Mouse (Mus musculus): ENCODE measurements around the gene Galnt6. TPM values are rescaled to one million over a fixed set of nuclear protein-coding genes. Genes with fewer than 3 reads are reported as not detected.
A peak's percentile ranks its signal among the peaks of the same experiment; 100 is the strongest.

Gene Galnt6
- polyA plus RNA-seq, 1 experiment: 0.22 TPM

DNA sequence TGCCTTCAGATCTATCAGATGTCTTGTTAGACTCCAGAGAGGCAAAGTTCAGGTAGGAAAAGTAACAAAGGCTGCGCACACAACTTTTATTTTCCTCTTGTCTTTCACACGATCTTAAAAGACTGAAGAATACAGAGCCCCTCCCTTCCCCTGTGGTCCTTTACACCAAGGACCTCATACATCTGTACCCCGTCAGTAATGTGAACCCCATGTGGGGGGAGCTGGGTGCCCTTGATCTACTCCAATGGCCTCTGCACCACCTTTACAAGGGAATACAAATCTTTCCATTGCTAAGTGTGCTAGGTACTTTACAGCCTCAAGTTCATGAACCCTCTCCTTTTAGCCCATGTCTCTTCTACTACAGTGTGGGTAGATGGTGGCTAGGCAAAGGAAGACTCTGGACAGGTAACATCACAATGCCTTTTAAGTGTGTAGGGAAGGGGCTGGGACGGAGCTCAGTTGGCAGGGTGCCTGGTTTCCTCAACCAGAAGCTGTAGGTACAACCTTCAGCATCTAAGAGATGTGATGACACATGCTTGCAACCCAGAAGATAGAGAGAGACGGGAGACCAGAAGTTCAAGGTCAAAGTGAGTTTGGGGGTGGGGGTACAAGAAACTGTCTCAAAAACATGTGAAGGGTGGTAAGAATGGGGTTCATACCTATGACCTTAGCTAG lies 61.2 kb downstream of the Galnt6 start:
- TF ChIP-seq POLR2A (IDR thresholded peaks at IDR 0.05; ENCODE audit: borderline replicate concordance, extremely low read depth, insufficient read depth, insufficient read length, poor library complexity, severe bottlenecking) (no peak), CTCF (IDR thresholded peaks at IDR 0.05; ENCODE audit: borderline replicate concordance, extremely low read depth, insufficient read depth, insufficient read length) (no peak)
- DNase-seq (ENCODE audit: low read depth): no peak

DNA sequence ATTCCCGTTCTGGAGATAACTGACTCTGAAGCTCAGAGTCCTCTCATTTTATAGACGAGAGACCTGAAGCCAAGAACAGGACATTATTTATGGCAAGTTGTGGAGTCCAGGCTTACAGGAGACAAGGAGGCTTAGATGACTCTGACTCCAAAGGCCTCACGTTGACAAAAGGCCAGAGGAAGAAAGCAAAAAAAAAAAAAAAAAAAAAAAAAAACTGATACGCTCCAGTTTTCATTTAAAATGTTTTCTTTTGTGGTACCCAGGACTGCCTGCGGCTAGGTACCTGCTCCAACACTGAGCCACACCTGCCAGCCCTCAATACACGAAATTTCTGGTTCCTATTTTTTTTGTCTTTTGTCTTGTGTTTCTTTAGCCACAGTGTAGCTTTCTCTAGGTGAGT lies 61.8 kb downstream of the Galnt6 start:
- no peak for DNase-seq (ENCODE audit: low read depth)

DNA sequence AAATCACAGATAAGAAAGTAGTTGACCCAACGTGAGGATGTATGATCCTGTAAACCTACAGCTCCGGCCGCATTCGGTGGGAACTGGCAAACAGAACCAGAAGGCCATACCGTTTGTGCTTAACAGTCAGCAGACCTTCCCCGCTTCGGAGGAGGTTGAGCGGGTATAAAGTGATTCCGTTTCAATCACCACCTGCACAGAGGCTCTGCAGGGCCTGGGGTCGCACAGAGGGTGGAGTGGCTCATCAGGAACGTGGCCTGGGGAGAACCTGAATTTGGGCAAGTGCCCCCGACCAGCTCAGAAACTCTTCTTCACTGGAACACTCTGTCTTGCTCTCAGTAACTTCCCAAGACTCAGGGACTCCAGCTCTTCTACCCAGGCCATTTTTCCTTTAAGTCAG lies 62.3 kb downstream of the Galnt6 start:
- TF ChIP-seq POLR2A (IDR thresholded peaks at IDR 0.05; ENCODE audit: borderline replicate concordance, extremely low read depth, insufficient read depth, insufficient read length, poor library complexity, severe bottlenecking): no peak
- DNase-seq (ENCODE audit: low read depth): no peak

More for the DNA sequence above, 61.8 kb downstream of the Galnt6 start:
- no peak for TF ChIP-seq CTCF (IDR thresholded peaks at IDR 0.05; ENCODE audit: borderline replicate concordance, extremely low read depth, insufficient read depth, insufficient read length)
- no peak for TF ChIP-seq POLR2A (IDR thresholded peaks at IDR 0.05; ENCODE audit: borderline replicate concordance, extremely low read depth, insufficient read depth, insufficient read length, poor library complexity, severe bottlenecking)

DNA sequence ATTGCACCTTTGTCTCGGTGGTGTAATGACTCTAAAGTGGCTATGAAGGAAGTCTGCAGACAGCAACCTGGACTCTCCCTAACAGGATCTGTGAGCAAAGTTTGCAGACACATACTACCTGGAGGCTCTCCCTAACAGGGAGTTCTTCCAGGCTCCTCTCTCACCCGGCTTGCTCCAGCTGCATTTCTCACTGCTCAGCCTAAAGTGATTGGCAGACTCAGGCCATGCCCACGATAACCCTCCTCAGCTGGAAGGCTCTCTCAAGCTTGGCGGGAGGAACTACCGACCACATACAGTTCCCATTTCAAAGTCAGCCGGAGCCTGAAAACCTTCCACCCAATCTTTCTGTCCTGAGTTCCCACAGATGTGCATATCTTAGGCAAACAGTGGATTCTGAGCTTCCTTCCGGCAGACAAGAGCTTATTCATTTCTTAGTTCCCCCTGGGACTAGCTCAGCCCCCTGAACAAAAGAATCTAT lies 62.9 kb downstream of the Galnt6 start:
- TF ChIP-seq CTCF (IDR thresholded peaks at IDR 0.05; ENCODE audit: borderline replicate concordance, extremely low read depth, insufficient read depth, insufficient read length): no peak
- no peak for TF ChIP-seq POLR2A (IDR thresholded peaks at IDR 0.05; ENCODE audit: borderline replicate concordance, extremely low read depth, insufficient read depth, insufficient read length, poor library complexity, severe bottlenecking)
- peak; percentile 18 for DNase-seq (ENCODE audit: low read depth)

DNA sequence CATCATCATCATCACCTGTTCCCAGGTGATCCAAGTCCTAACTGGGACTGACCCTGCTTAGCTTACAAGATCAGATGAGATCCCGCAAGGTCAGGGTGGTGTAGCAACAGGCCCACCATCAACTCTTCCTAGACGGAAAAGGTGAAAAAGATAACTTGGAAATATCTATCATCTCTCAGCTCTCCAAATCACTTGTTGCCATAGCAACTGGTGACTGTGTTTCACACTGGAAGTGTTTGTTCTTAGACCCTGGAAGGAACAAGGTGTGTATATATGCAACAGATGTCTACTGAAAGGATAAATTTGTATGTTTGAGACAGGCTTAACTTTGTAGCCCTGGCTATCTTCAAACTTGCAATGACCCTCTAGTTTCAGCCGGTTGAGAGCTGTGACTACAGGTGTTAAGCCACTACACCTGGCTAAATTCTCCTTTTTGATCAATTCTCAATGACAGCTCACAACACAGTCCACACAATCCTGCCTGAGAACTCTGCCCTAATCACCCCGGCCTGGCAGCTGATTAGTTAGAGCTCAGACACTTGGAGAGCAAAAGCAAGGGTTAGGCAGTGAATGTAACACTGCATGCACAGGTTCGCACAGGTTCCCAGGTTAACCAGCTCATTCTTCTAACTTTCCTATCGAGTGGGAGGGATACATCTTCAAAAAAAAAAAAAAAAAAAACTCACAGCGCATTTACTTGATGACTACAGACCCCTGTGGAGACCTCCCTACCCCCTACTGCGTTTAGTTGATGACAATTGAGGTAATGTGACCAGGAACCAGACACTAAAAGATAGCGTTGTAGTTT lies 63.6 kb downstream of the Galnt6 start:
- TF ChIP-seq POLR2A (IDR thresholded peaks at IDR 0.05; ENCODE audit: borderline replicate concordance, extremely low read depth, insufficient read depth, insufficient read length, poor library complexity, severe bottlenecking) (no peak), CTCF (IDR thresholded peaks at IDR 0.05; ENCODE audit: borderline replicate concordance, extremely low read depth, insufficient read depth, insufficient read length) (no peak)
- DNase-seq (ENCODE audit: low read depth): peak; percentile 31

DNA sequence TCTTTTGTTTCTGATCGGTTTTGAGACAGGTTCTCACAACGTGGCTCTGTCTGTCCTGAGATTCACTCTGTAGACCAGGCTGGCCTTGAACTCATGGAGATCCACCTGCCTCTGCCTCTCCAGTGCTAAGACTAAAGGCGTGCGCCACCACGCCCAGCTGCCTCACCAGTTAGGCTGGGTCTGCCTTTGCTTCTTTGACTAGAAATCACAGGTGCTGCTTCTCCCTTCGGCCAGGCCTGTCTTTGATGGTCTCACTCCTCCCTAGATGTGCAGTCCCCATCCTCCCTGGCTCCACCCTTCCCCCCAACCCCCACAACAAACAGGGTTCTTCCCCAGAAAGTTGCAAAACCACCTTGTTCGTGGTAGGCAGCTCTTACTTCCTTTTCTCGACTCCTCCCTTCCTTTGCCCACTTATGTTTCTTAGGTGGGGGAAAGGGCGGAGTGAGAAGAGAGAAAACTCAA lies 64.3 kb downstream of the Galnt6 start:
- no peak for DNase-seq (ENCODE audit: low read depth)
- TF ChIP-seq CTCF (IDR thresholded peaks at IDR 0.05; ENCODE audit: borderline replicate concordance, extremely low read depth, insufficient read depth, insufficient read length) (no peak), POLR2A (IDR thresholded peaks at IDR 0.05; ENCODE audit: borderline replicate concordance, extremely low read depth, insufficient read depth, insufficient read length, poor library complexity, severe bottlenecking) (no peak)

DNA sequence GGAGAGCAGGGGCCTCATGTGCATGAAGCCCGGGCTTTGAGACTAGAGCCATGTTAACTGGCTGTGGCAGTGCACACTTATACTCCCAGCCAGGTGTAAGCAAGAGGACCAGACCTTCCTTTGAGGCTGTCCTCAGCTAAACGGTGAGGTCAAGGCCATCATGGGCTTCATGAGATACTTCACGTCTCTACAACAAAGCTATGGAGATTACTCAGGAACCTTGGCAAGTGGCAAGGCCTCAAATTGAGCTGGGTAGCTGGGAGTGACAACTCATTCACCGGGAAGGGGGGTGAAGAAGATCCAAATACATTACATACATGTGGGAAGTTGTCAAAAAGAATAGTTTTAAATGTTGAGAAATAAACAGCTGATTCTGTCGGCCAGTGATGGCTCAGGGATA lies 68.4 kb downstream of the Galnt6 start:
- TF ChIP-seq CTCF (IDR thresholded peaks at IDR 0.05; ENCODE audit: borderline replicate concordance, extremely low read depth, insufficient read depth, insufficient read length) (no peak), POLR2A (IDR thresholded peaks at IDR 0.05; ENCODE audit: borderline replicate concordance, extremely low read depth, insufficient read depth, insufficient read length, poor library complexity, severe bottlenecking) (no peak)
- DNase-seq (ENCODE audit: low read depth): no peak

DNA sequence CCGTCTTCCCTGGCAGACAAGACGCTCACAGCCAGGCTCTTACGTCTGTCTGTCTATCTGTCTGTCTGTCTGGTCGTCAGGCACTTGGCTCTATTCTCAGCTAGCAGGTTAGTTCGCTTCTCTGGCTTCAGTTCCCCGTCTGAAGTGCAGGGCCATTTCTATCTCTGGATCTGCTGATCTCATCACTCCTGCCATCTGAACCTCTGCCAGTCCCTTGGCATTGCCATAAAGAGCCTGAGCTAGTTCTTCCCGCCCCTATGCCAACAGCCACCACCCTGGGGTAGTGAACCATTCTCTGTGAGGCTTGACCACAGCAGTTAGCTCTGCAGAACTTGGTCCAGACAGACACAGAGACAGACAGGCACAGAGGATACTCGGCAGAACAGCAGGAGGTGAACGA lies 68.9 kb downstream of the Galnt6 start:
- TF ChIP-seq CTCF (IDR thresholded peaks at IDR 0.05; ENCODE audit: borderline replicate concordance, extremely low read depth, insufficient read depth, insufficient read length): no peak
- TF ChIP-seq POLR2A (IDR thresholded peaks at IDR 0.05; ENCODE audit: borderline replicate concordance, extremely low read depth, insufficient read depth, insufficient read length, poor library complexity, severe bottlenecking): no peak
- DNase-seq (ENCODE audit: low read depth): no peak

DNA sequence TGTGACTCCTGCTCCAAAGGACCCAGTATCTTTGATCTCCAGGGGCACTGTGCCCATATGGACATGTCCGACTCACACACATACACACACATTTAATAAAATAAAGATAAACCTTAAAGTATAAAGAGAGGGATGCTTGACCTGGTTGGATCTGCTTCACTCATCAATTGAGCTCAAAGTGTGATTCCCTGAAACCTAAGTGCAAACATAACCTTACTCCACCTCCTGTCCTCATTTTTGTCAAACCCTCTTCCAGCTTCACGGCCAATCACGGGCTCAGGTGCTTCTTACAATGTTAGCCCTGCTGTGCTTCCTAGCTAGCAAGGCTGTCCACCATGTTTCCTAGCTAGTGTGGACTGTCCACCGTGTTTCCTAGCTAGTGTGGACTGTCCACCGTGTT lies 74.0 kb downstream of the Galnt6 start:
- no peak for DNase-seq (ENCODE audit: low read depth)
- no peak for TF ChIP-seq POLR2A (IDR thresholded peaks at IDR 0.05; ENCODE audit: borderline replicate concordance, extremely low read depth, insufficient read depth, insufficient read length, poor library complexity, severe bottlenecking)
- no peak for TF ChIP-seq CTCF (IDR thresholded peaks at IDR 0.05; ENCODE audit: borderline replicate concordance, extremely low read depth, insufficient read depth, insufficient read length)

DNA sequence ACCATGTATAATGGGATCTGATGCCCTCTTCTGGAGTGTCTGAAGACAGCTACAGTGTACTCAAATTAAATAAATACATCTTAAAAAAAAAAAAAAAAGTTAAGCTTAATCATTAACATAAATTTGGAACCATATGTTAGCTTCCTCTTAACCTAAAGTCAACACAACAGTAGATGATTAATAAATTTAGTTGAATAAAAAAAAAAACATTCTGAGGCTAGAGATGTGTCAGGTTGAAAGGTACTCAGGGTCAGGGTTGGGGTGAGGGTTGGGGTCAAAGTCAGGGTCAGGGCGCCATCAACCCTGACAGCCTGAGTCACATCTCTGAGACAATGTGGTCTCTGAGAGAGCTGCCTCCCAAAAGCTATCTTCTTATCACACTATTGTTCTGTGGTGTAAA lies 74.9 kb downstream of the Galnt6 start:
- TF ChIP-seq POLR2A (IDR thresholded peaks at IDR 0.05; ENCODE audit: borderline replicate concordance, extremely low read depth, insufficient read depth, insufficient read length, poor library complexity, severe bottlenecking) (no peak), CTCF (IDR thresholded peaks at IDR 0.05; ENCODE audit: borderline replicate concordance, extremely low read depth, insufficient read depth, insufficient read length) (no peak)
- no peak for DNase-seq (ENCODE audit: low read depth)

DNA sequence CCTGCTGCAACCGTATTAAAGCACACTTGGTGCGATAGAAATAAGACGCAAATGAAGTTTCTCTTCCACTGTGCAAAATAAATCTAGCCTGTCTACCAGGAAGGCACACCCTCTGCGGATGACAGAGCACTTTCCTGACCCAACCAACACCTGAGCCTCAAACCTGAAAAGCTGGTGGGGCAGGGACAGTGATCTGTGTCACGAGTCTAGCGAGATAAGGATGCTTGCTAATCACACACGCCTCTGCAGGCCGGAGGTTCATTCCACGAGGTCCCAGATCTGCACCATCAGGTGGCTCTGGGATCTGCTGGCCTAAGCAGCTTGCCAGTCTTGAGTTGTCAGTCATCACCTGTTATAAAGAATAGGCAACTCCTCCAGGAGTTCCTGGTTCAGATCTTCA lies 77.6 kb downstream of the Galnt6 start:
- no peak for TF ChIP-seq POLR2A (IDR thresholded peaks at IDR 0.05; ENCODE audit: borderline replicate concordance, extremely low read depth, insufficient read depth, insufficient read length, poor library complexity, severe bottlenecking)
- no peak for TF ChIP-seq CTCF (IDR thresholded peaks at IDR 0.05; ENCODE audit: borderline replicate concordance, extremely low read depth, insufficient read depth, insufficient read length)
- no peak for DNase-seq (ENCODE audit: low read depth)

DNA sequence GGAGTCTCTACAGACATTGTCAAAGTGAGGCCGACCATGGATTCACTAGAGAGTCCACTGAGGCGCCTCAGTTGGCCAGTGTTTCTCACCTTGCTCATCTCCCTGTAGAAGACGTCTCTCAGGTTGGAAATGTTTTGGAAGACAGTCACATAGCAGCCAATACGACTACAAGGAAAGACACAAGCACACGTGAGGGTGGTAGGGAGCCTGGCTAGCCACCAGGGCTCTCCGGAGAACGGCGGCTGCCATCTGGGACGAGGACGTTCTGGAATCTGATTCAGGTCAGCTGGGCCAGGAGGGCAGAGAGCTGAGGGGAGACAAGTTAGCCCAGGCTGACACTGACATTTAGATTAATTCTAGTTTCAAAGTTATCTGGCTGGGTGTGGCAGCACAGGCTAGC lies 79.1 kb downstream of the Galnt6 start:
- no peak for DNase-seq (ENCODE audit: low read depth)
- TF ChIP-seq POLR2A (IDR thresholded peaks at IDR 0.05; ENCODE audit: borderline replicate concordance, extremely low read depth, insufficient read depth, insufficient read length, poor library complexity, severe bottlenecking) (no peak), CTCF (IDR thresholded peaks at IDR 0.05; ENCODE audit: borderline replicate concordance, extremely low read depth, insufficient read depth, insufficient read length) (no peak)
